Mouse (Mus musculus) bone marrow macrophage, adult 2 months (primary cell): ENCODE data around the gene Pex5l.

ENCODE experiments used
- CTCF ChIP-seq: IDR thresholded peaks from 2 replicates; pipeline ENCODE4 v1.5.1; 2012; ENCODE audit warnings: low read depth, mild to moderate bottlenecking, low read length, moderate library complexity
- POLR2A ChIP-seq: IDR thresholded peaks from 2 replicates; pipeline ENCODE4 v1.6.1; 2012; ENCODE audit warnings: mild to moderate bottlenecking, low read depth, low read length, borderline replicate concordance

- TF ChIP-seq CTCF (no peak), POLR2A (no peak)
These were observed 22.1 kb upstream of the Pex5l start for GRCm38 (mm10) chr3:33165186-33165585.
